Mouse (Mus musculus) bone marrow, adult 2 months (tissue): ENCODE data around the gene Sh3rf3.

Source experiments
- CTCF ChIP-seq: fragments of 200-500 bp; IDR thresholded peaks from 2 replicates; pipeline ENCODE4 v1.5.1; 2011; ENCODE audit warnings: low read length, control low read depth; ENCODE audit not compliant: control insufficient read depth, insufficient read depth
- POLR2A ChIP-seq: fragments of 200-500 bp; IDR thresholded peaks from 2 replicates; pipeline ENCODE4 v1.6.1; 2011; ENCODE audit warnings: low read depth, mild to moderate bottlenecking, control low read depth, low read length, borderline replicate concordance; ENCODE audit not compliant: control insufficient read depth

DNA sequence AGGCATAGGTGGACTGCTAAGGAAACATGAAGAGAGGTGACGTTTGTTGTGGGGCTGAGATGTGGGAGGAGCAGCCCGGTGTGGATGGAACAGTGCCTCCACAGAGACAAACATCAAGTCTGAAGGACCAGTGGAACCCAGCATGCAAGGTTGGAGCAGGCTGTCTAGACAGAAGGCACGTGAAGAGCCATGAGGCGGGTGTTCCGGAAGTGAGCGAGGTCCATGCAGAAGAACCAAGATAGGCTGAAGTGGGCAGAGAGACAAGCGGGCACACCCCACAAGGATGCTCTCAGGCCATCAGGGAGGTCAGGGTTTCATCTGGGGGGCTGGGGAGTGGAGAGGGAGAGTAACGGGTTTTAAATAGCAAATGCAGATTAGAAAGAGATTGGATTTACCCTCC, 278.4 kb downstream of the Sh3rf3 start:
- no peak for TF ChIP-seq CTCF
- TF ChIP-seq POLR2A: no peak
